Mouse (Mus musculus) Muller cell, postnatal 12 days (primary cell): ENCODE measurements at regions not wholly inside any gene's neighbourhood (a gene's known extent, or its start where the extent isn't known, plus 50 kb on each side); places are given as distances from the start of the nearest gene placed in this dataset.

ENCODE experiments used
- DNase-seq: peaks from one replicate; pipeline ENCODE4 v3.0.0-alpha.2; 2015; ENCODE audit errors: inconsistent ontology term

DNA sequence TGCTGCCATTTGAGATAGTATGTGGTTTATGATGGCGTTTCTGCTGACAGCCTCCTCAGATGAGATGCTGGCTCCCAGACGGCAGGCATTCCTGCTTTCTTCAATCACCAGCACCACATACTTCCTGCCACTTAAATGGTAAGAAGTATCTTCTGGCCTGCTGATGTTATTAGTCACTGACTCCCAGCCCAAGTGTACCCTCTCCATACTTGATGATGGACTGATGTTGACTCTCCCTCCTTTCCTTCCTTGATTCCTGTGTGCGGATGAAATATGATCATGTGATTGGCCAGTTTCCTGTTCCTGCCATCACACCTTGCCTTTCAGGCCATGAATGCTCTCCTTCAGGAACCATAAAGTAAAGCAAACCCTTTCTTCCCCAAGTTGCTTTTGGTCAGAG is 50.8 kb upstream of the Rpl10-ps3 start:
- DNase-seq: no peak

DNA sequence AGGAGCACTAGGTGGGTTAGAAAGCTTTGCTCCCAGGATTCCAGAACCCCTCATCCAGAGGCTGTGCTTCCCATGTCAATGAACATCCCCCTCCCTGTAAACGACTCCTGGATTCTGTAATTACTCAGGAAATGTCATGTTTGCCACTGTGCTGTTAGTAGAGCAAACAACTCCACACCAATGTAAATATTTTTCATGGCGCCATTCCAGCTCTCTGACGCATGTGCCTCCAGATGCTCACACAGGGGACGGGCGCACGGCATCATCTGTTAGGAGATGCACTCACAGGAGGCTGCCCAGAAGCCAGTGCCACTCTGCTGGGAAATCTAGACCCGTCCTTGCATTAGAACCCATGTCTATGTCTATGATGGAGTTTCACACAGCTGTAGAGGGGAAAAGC is 51.3 kb upstream of the Rpl10-ps3 start:
- DNase-seq: no peak

DNA sequence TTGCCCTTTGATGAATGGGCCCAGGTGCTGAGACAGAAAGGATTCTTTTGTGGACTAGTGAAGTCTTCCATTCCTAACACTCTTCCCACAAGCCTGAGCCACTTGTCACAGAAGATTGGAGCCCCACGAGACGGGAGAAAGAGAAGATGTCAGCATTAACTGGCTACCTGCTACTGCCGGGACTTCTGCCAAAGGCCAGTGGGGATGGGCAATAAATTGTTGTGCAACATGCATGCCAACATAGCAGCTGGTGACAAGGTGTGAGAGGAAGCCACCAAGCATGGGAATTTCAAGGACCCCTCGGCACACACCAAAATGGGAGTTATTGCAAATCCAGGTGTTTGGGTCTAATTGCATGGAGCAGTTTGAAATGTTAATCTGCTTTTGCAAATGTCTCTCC is 63.6 kb upstream of the Rpl10-ps3 start:
- no peak for DNase-seq

DNA sequence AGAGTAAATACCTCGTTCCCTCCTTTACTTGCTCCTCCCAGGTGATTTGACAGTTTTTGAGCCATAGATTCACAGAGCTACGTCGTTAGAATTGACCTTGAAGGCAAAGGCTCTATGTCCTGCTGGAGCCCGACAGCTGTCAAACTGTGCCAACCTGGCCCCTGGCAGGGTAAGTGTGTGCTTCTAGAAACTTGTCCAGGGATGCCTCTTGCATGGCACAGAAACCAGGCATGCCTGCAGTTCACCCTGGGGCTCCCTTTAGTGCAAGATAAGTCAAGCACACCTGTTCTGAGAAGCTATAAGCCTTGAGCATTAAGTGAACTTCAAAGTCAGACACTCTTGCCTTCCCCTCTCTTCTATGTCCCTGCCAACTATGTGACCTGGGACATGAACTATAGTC is 64.1 kb upstream of the Rpl10-ps3 start:
- DNase-seq: no peak

DNA sequence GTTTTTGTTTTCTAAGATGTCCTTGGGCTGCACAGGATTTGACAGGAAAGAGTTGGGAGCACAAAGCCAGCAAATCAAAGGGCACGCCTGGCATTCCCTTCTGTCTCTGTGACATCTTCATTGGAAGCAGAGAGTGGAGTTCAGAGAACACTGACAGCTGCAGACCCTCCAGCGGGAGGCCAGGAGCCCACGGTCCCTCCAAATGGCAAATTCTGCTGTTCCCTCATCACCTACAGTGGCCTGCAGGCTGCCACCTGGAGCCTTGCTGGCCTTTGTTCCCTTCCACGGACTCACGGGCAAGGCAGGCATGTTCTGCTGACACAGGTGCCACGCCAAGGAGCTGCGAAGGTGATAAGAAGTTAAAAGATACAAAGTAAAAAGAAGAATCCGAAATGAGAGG is 68.2 kb upstream of the Rpl10-ps3 start:
- DNase-seq: no peak

DNA sequence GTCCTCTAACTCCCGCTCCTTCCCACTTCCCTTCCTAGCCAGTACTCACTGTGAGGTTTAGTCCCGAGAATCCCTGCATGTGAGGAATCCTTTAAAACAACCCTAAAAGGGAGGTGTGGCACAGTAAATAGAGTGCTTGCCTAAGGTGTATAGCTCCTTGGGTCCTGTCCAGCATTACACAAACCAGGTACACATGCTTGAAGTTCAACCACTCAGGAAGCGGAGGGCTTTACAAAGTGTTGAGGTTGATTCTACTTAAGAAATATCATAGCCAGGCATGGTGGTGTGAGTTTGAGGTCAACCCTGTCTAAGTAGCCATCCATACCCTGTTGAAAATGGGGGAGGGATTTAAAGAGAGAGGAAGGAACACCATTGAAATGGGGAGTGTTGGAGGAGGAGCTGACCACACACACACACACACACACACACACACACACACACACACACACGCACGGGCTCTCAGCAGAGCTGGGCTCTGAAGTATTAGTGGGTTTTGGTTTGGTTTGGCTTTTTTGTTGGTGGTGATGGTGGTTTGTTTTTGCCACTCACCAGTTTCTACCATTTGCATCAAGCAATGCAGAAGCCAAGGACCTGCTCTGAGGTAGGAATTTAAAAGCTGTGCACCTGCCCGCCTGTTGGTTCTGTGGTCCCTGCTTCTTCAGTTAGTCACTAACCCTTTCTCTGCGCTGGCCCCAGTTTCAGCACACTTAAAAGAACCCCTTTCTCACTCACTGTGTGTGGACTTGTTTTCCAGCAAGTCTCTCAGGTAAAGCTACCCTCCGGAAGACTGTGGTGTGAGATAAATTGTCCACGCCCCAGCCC is 69.0 kb upstream of the Rpl10-ps3 start:
- DNase-seq: no peak

DNA sequence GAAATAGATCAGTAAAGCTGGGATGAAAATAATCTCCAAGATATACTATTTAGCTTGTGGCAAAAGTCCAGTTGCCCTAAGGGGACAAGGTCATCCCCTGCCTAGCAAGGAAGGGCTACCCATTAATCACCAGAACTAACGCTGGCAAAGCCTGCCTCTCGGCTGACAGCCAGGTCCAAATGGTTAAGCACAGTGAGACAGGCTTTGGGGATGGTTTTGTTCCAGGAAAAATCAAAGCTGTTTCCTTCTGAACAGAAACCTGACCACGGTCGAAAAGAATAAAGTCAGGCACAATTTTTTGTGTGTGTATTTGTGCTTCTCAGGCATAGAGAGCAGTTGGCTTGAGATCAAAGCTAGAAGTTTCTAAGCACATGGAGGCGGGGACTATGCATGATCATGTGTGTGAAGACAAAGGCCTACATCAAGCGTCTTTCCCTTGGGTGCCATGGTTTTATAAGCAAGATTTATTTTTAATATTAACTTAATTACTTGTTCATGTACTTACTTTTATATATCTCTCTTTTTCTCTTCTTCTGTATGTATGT is 70.1 kb upstream of the Rpl10-ps3 start:
- peak; percentile 9 for DNase-seq

DNA sequence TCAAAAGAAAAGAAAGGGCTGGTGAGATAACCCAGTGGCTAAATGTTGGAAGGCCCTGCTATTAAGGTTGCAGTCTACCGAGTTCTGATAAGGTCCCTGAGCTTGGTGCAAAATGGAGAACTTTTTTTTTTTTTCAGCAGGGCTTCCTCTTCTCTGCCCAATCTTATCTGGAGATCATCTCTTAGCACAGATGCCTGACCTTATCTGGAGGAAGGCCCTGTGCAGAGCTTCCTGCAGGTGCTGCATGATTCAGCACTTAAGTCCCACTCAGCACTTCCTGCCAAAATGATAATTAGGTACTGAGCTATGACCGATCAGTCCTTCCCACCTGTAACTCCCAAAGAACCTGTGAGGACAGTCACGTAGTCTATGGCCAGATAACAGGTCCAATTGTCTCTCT is 71.9 kb upstream of the Rpl10-ps3 start:
- no peak for DNase-seq

DNA sequence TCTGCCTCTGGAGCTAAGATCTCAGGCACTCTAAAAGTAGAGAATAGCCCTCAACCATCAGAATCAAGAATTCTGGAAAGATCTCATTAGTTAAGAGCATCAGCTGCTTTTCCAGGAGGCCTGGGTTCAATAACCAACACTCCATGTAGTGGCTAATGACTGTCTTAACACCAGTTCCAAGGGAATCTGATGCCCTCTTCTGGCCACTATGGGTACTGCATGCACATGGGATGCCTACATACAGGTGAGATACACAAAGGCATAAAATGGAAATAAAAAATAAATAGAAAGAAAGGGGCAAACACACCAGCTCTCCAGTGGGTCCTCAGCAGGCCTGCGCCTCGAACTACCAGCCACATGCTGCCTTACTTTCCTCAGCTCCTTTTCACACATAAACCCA is 73.3 kb upstream of the Plet1 start:
- no peak for DNase-seq

DNA sequence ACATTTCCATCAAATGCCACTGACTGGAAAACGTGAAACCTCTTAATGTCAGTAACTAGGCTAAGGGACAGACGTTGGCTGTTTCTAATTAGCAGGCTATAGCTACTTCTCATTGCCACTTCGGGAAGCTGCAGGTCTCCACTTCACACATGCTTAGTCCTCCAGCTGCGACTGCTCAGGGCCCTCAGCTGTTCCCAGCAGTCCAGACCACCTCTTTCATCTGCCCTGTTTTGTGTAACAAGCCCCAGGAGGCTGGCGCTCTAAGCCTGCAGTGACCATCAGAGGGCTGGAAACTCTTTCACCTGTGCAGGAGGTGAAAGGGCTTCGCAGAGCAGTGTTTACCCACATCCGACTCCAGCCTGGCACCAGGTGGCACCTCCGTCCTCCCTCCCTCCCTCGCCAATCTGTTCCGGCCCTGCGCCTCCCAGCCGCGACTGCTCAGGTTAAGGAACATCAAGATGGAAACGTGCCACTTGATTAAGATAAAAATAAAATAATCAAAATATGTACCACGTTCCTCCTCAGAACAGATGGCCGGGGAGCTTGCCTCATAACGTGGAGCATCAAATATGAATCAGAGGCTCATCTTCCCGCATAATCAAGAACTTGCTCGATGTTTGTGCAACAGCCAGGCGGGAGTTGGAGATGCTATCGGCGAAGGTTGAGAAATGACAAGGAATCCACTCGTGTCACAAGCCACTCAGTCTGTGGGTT is 72.6 kb upstream of the Plet1 start:
- DNase-seq: no peak

DNA sequence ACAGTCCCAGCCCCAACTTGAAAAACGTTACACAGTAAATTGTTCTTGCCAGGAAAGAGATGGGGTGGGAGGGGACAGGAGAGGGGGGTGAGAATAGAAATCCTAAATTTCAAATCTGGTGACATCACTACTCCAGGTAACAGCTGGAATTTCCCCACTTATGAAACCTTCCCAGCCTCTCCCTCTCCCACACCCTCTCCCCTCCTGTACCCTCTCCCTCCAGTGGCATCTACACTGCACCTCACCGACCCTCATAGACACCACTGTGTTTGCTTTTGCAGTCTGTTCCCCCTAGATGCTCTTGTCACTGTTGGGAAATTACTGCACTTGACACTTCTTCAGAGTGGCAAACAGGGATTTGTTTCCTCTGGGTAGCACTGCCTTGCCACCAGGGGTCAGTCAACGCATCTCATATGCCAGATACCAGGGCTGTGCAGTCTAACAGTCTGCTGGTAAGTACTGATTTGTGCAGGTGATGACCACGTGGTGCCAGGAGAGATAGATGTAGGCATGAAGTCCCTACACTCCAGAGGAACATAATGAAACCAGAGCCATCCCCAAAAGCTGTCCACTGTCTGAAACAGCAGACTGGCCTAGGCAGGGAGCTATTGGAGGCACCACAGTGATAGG is 68.3 kb upstream of the Plet1 start:
- DNase-seq: no peak

DNA sequence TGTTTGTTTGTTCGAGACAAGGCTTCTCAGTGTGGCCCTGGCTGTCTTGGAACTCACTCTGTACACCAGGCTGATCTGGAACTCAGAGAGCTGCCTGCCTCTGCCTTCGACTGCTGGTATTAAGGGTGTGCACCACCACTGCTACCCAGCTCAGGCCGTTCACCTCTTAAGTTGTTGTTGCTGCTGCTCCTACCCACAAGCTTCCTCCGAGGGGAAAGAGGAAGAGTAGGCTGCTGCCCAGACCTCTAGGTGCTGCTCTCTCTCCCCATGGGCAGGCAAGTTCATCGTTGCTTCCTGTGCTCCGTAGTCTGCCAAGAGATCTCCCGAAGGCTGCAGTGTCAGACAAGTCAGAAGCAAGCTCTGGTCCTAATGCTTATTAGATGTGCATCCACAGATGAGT is 64.2 kb upstream of the Plet1 start:
- no peak for DNase-seq

DNA sequence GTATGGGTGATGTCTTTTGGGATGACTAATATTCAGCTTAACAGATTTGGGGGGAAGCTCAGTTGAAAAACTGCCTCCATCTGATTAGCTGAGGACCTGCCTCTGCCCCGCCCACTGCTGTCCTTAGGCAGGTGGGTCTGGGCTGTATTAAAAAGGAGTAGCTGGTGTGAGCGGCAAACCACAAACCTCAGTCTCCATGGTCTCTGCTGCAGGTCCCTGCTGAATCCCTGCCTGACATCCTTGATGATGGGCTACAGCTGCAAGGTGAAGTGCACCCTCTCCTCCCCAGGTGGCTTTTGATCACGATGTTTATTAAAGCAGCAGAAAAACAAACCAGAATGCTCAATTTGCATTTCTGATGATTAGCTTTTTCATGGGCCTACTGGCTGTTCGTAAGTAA is 60.8 kb upstream of the Plet1 start:
- no peak for DNase-seq

DNA sequence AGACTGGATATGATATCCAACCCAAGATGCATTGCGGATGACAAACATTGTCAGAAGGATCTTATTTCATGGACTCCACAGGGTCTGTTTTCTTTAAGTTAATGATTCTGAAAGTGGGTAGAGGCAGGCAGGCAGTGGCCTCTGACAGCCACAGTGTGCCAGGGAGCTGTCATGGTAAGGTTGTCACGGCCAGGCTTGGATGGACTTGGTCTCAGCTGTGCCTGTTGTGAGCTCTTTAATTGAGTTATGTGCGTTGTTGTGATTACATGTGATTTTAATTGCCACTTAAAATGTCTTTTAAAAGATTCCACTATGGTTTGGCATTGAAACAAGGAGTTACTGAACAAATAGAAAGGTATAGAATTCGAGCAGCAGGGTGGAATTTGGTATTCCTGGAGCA is 60.3 kb upstream of the Plet1 start:
- no peak for DNase-seq

DNA sequence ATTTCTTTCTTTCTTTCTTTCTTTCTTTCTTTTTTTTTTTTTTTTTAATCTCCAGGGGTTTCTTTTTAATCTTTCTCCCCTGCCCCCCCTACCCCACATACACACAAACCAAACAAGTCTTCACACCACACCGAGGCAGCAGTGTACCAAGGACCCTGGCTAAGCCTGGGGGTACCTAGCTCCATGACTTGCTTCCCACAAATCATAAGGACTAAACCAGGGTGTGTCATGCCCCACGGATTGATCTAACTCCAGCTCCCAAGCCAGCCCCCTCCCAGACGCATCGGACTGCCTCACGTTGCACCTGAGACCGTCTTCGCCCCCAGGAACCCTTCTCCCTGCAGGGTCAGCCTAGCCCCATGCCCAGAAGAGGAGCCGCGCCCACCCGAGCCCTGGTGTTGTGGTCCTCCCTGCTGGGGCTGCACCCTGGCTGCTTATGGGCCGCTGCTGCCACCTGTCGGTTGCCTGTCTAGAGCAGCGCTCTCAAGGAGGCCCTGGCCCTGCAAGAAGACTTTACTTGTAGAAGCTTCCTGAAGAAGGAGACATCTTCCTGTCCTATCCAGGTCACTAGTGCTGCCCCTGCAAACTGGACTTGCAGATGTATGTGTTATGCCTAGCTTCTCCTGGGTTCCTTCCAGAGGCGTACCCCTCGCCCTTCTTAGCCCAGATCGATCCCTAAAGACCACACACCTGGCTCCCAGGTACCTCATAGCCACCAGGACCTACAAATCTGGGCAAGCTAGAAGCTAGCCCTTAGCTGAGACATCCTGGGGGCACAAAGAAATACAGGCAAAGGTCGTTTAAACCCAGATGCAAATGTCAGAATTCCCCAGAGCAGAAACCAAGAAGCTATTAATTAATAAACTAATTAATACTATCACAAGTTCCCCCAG is 56.2 kb upstream of the Plet1 start:
- peak; percentile 64 for DNase-seq

DNA sequence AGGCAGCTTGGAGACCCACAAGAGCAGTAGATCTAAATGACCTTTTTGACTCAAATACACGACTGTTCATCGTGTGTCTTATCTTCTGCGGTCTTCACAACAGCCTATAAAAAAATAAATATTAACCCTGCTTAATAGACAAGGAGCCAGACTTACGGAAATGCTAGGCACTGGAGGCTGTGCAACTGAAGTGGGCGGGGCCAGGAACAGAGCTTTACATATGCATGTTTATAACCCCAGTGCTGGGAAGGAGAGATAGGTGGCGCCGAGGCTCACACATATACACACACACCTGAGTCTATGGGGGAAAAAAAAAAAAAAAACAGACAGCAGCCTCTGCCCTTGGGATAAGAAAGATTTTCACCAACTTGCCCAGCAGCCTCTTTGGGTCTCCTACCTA is 55.6 kb upstream of the Plet1 start:
- no peak for DNase-seq

DNA sequence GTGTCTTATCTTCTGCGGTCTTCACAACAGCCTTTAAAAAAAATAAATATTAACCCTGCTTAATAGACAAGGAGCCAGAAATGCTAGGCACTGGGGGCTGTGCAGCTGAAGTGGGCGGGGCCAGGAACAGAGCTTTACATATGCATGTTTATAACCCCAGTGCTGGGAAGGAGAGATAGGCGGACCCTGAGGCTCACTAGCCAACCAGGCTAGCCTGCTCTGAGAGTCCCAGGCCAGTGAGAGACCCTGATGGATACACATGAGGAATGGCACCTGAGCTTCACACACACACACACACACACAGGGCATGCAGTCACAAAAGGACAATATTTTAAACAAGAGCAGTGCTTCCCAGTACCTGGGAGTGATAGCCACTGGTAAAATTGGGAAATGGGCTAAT is 54.1 kb upstream of the Plet1 start:
- DNase-seq: no peak

DNA sequence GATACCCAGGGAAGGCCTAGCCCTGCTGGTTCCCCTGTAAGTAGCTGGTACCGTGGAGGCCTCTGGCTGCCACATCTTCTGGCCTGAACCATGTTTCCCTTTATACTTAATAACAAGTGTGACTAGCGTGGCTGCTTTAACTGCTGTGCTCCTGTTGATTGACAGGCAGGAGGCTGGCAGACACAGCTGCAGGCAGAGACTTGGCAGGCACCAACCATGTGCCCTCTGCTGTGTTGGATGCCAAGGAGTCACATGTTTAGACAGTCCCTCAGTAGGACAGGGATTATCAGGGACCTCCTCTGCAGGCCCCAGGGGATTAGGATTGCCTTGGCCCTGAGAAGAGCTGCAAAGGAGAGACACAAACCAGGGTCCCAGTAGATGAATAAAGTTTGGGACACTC is 53.6 kb upstream of the Plet1 start:
- DNase-seq: no peak

DNA sequence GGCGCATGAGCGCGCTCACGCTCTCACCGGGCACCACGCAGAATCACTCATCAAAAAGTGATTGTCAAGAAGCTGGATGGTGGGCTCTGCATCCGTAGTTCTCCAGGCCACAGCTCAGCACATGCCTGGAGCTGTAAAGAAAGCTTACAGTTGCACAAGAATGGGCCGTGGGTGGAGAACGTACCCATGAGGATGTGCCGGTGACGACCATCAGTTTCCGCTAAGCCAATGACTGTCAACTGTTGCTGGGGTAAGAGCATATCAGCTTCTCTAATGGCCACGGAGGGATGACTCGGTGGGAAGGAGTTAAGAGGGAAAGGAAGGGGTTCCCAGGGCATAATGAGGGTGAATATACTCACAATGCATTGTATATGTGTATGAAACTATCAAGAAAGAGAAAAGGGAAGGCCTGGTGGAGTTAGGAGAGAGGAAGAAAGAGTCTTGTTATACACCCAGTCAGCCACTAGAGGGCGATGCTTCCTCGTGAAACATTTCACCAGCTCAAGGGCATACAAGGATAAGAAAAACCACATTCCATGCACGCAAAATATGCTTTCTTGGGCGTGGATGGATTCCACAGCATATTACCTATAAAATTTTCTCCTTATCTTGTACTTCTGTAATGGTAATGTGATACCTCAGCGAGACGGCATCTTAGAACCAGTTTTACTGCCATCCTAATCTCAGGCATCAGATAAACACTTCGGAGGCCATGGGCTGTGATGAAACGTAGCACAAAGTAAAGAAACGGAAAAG is 50.4 kb upstream of the Plet1 start:
- peak; percentile 65 for DNase-seq
